Mouse (Mus musculus) ES-E14 (cell line): Measurements from ENCODE around the gene Sptbn2. TPM values are rescaled to one million over a fixed set of nuclear protein-coding genes. Genes with fewer than 3 reads are reported as not detected.
A peak's percentile ranks its signal among the peaks of the same experiment; 100 is the strongest.

ENCODE experiments used
- DNase-seq: peaks from one replicate; pipeline ENCODE4 v3.0.0-alpha.2; 2013; ENCODE audit warnings: low read depth, low spot score
- H3K27ac ChIP-seq: 2 replicates; pipeline ENCODE4 v1.5.1; 2012; ENCODE audit warnings: low read depth, mild to moderate bottlenecking, low read length, moderate library complexity, mixed read lengths; ENCODE audit not compliant: poor library complexity, insufficient read depth, severe bottlenecking
- H3K36me3 ChIP-seq: 2 replicates; pipeline ENCODE4 v1.6.1; 2012; ENCODE audit warnings: mild to moderate bottlenecking, low read length, moderate library complexity, mixed read lengths; ENCODE audit not compliant: control insufficient read depth, poor library complexity, insufficient read depth, severe bottlenecking
- H3K4me1 ChIP-seq, 2 experiments: fragments of 150-350 bp in 1 of 2; sonication (generic) in 1 of 2; 2 replicates each; pipeline ENCODE4 v1.6.1; 2012; ENCODE audit warnings: low read length in 2 of 2, mild to moderate bottlenecking in 1 of 2, mixed read lengths in 1 of 2; ENCODE audit not compliant: control insufficient read depth in 2 of 2, insufficient read depth in 2 of 2, poor library complexity in 1 of 2
- H3K4me3 ChIP-seq, 2 experiments: fragments of 150-350 bp in 1 of 2; sonication (generic) in 1 of 2; 2 replicates each; pipeline ENCODE4 v1.5.1; 2012; ENCODE audit warnings: low read length in 2 of 2, low read depth in 1 of 2, mild to moderate bottlenecking in 1 of 2, mixed read lengths in 1 of 2; ENCODE audit not compliant: insufficient read depth in 1 of 2, poor library complexity in 1 of 2, severe bottlenecking in 1 of 2
- H3K9ac ChIP-seq: 2 replicates; pipeline ENCODE4 v1.6.1; 2012; ENCODE audit warnings: low read depth, mild to moderate bottlenecking, low read length, mixed read lengths; ENCODE audit not compliant: poor library complexity, insufficient read depth, severe bottlenecking
- H3K9me3 ChIP-seq: fragments of 150-350 bp; sonication (generic); 2 replicates; pipeline ENCODE4 v1.6.1; 2012; ENCODE audit warnings: low read depth, mild to moderate bottlenecking, low read length; ENCODE audit not compliant: control insufficient read depth, insufficient read depth
- CHD2 ChIP-seq: IDR thresholded peaks from 2 replicates; pipeline ENCODE4 v1.6.1; 2014; ENCODE audit warnings: mild to moderate bottlenecking, low read depth, low read length, inconsistent platforms
- HCFC1 ChIP-seq: IDR thresholded peaks from 2 replicates; pipeline ENCODE4 v1.6.1; 2012; ENCODE audit warnings: low read length, inconsistent platforms, borderline replicate concordance; ENCODE audit not compliant: insufficient read depth
- MAFK ChIP-seq: IDR thresholded peaks from 2 replicates; pipeline ENCODE4 v1.6.1; 2014; ENCODE audit warnings: mild to moderate bottlenecking, low read depth, low read length, inconsistent platforms; ENCODE audit not compliant: insufficient read depth
- ZC3H11A ChIP-seq: IDR thresholded peaks from 2 replicates; pipeline ENCODE4 v1.6.1; 2012; ENCODE audit warnings: low read depth, mild to moderate bottlenecking, inconsistent platforms, low read length, borderline replicate concordance
- ZNF384 ChIP-seq: IDR thresholded peaks from 2 replicates; pipeline ENCODE4 v1.6.1; 2012; ENCODE audit warnings: low read depth, low read length, inconsistent platforms
- in situ Hi-C, 2 experiments: fragments of 600-800 bp; cut with MboI; formaldehyde crosslinking; loops; one replicate each; pipeline ENCODE4 v1.15.1; 2025; ENCODE audit warnings: low sequenced_read_pairs in 2 of 2, inconsistent platforms in 1 of 2; ENCODE audit not compliant: unreplicated experiment in 2 of 2
- total RNA-seq: library from RNA; depleted of rRNA; stranded (reverse); fragments of 300-350 nt; gene quantifications from 2 replicates; pipeline ENCODE4 v1.2.3, GENCODE M21; 2012

Gene Sptbn2
- total RNA-seq, 1 experiment, result 14.1 TPM

DNA sequence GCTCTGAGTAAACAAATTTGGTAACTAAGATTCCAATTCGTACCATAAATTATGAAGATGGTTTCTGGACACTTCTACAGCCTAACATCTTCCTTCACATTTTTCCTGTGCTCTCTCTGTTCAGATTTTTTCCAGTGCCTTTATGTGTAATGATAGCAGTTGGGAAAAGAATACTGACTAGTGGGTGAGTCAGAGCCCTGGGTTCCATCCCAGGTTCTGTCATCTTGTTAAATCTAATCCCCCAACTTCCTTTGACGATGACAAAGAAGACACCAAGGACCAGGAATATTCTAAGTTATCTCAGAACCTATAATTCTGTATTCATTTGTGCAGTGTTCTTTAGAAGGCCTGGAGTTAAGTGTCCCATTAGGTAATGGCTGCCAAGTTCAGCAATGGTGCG, 13.8 kb upstream of the Sptbn2 start:
- Histone ChIP-seq H3K9me3 (no peaks in the 10 kb centered on the region), H3K9ac (no peak overlapping the region), H3K4me3 (no peak overlapping the region), H3K36me3 (no peaks in the 10 kb centered on the region), H3K27ac (no peak overlapping the region), H3K4me1 (no peaks in the 10 kb centered on the region; a peak in 1 of 4 replicates)
- in situ Hi-C loops, result no loop called here
- no peak for TF ChIP-seq CHD2
- no peak for TF ChIP-seq ZNF384
- TF ChIP-seq HCFC1, result no peak
- TF ChIP-seq MAFK, result no peak
- no peak for TF ChIP-seq ZC3H11A
- no peak for DNase-seq

DNA sequence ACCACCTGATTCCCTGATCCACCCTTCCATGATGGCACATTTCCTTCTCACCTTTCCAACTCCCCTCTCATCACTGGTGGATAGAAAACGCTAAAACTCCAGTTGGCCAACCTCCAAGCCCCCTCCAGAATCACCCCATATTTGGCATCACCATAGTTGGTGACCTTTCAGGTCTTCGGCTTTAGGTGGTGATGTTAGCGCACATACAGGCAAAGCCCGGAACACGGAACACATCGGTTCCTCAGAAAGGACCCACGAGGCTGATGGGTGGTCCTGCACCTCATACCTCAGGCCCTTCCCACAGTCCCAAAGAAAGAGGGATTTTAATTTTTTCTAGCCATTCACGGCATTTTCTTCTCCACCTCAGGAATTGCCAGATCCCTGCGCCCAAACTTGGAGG, 13.2 kb upstream of the Sptbn2 start:
- H3K36me3 ChIP-seq, result no peaks in the 10 kb centered on the region
- TF ChIP-seq HCFC1 (no peak), ZNF384 (no peak), ZC3H11A (no peak), CHD2 (no peak), MAFK (no peak)
- H3K4me3 ChIP-seq, result peak overlapping the region; percentile 58 to 79; a peak in 2 of 4 replicates
- DNase-seq, result no peak
- in situ Hi-C loops, result no loop called here
- no peak overlapping the region for H3K27ac ChIP-seq
- H3K9me3 ChIP-seq, result no peaks in the 10 kb centered on the region
- no peaks in the 10 kb centered on the region; a peak in 1 of 4 replicates for H3K4me1 ChIP-seq
- H3K9ac ChIP-seq, result no peak overlapping the region

DNA sequence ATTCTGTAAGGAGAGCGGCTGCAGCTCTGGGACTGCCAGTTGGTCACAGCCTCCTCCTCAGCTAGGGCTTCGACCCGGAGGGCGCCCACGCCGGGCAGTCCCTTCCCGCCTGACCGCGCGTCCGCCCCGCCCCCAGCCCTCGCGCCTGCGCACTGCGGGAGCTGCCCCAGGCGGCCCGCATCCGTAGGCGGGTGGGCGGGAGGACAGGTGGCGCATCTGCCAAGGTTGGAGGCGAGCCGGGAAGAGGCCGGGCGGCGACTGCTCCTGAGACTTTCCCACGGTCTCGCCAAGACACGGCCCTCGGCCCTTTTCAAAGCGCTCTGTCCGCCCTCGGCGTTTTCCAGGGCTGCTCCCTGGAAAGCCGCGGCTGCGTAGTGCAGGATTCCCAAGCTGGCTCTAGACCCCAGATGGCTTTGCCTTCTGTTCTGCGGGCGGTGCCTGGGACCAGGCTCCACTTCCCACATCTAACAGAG, 12.7 kb upstream of the Sptbn2 start, which contains the start of gene Gm960:
Gene Gm960, minus strand, starts transcription at position 464 of the 473 bp plus-strand sequence.
- no peak within 1 kb of the TSS for H3K27ac ChIP-seq
- peak within 1 kb of the TSS; percentile 58 to 79 for H3K4me3 ChIP-seq
- H3K36me3 ChIP-seq, result no peaks in the 10 kb centered on the region
- no peaks in the 10 kb centered on the region; a peak in 1 of 4 replicates for H3K4me1 ChIP-seq
- peak within 1 kb of the TSS; percentile 54 for H3K9ac ChIP-seq
- in situ Hi-C loops, result no loop called here
- no peaks in the 10 kb centered on the region for H3K9me3 ChIP-seq
- no peak for DNase-seq
- TF ChIP-seq HCFC1, result no peak
- TF ChIP-seq ZNF384, result no peak
- no peak for TF ChIP-seq CHD2
- no peak for TF ChIP-seq ZC3H11A
- TF ChIP-seq MAFK, result no peak

DNA sequence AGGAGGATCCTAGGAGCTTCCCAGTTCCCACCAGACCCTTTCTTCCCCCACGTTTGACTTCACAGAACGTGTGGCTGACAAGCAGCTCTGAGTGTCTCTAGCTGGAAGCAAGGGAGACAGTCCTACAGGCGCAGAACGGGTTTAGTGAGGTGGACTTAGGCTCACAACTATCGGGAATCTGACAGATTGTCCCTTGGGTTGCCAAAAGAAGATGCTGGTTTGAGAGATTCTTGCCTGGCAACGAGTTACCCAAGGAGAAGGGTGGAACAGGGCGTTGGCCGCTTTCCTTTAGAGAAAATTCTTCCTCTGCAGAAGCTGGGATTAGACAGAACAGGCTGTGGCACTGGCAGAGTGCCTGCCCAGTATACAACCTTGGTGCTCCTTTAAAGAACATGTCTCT, 12.1 kb upstream of the Sptbn2 start:
- no peak overlapping the region for H3K9ac ChIP-seq
- H3K9me3 ChIP-seq, result no peaks in the 10 kb centered on the region
- H3K27ac ChIP-seq, result no peak overlapping the region
- no peak for TF ChIP-seq MAFK
- no peak for DNase-seq
- H3K36me3 ChIP-seq, result no peaks in the 10 kb centered on the region
- in situ Hi-C loops, result no loop called here
- no peaks in the 10 kb centered on the region; a peak in 1 of 4 replicates for H3K4me1 ChIP-seq
- H3K4me3 ChIP-seq, result no peak overlapping the region

DNA sequence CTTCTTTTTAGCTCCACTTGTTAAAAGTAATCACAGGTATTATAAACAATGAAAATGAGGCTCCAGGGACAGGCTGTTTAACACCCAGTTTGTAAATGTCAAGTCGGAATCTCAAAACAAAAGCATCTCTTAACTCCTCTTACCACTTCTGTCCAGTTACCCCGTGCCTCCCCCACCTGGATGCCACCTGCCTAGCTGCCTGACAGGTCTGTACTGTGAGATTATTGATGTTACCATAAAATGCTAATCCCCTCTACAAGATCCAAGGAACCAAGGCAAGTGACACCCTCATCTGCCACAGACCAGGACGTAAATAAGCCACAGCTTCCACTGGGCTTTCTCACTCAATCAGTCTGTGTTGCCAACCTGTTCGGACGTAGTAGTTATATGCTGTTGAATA, 11.1 kb upstream of the Sptbn2 start:
- no peak for DNase-seq
- Histone ChIP-seq H3K9ac (no peak overlapping the region), H3K4me3 (no peak overlapping the region), H3K9me3 (no peaks in the 10 kb centered on the region), H3K4me1 (no peaks in the 10 kb centered on the region; a peak in 1 of 4 replicates), H3K27ac (no peak overlapping the region), H3K36me3 (no peaks in the 10 kb centered on the region)
- in situ Hi-C loops, result no loop called here
- TF ChIP-seq MAFK (no peak), HCFC1 (no peak), ZC3H11A (no peak), CHD2 (no peak), ZNF384 (no peak)
